Mouse (Mus musculus) limb, embryonic 10.5 days (tissue): ENCODE data around the gene Celf2. TPM values are rescaled to one million over a fixed set of nuclear protein-coding genes. Genes with fewer than 3 reads are reported as not detected.
A peak's percentile ranks its signal among the peaks of the same experiment; 100 is the strongest.

ENCODE experiments used
- DNase-seq: peaks from one replicate; pipeline ENCODE4 v3.0.0-alpha.2; 2017; ENCODE audit warnings: low spot score
- H3K27ac ChIP-seq: fragments of 300-500 bp; sonication (generic); 2 replicates; pipeline ENCODE4 v1.5.1; 2016; ENCODE audit warnings: mild to moderate bottlenecking
- H3K27me3 ChIP-seq: fragments of 300-500 bp; sonication (generic); 2 replicates; pipeline ENCODE4 v1.6.1; 2016; ENCODE audit warnings: low read depth, mild to moderate bottlenecking; ENCODE audit not compliant: poor library complexity, severe bottlenecking
- H3K36me3 ChIP-seq: fragments of 300-500 bp; sonication (generic); 2 replicates; pipeline ENCODE4 v1.6.1; 2016; ENCODE audit warnings: mild to moderate bottlenecking, moderate library complexity
- H3K4me1 ChIP-seq: fragments of 300-500 bp; sonication (generic); 2 replicates; pipeline ENCODE4 v1.6.1; 2016
- H3K4me3 ChIP-seq: fragments of 300-500 bp; sonication (generic); 2 replicates; pipeline ENCODE4 v1.5.1; 2016; ENCODE audit warnings: mild to moderate bottlenecking, moderate library complexity
- H3K9me3 ChIP-seq: fragments of 300-500 bp; sonication (generic); replicated peaks from 2 replicates; pipeline ENCODE4 v1.6.1; 2016; ENCODE audit warnings: mild to moderate bottlenecking
- WGBS: fragments of 180-500 bp; shearing (Covaris S2); methylation state at CpG from one replicate; pipeline ENCODE4 v1.1.7; 2016; 5-methylcytosine and 5-hydroxymethylcytosine counted together
- polyA plus RNA-seq: library from polyadenylated mRNA; unstranded; fragments of >200 nt; fragmentation: Nextera tagmentation; extraction: Ambion mirVana; gene quantifications from 2 replicates; pipeline ENCODE4 v1.2.1, GENCODE M21; 2016

Celf2 gene
- polyA plus RNA-seq, 1 experiment from 2014 or later = 16.2 TPM

DNA sequence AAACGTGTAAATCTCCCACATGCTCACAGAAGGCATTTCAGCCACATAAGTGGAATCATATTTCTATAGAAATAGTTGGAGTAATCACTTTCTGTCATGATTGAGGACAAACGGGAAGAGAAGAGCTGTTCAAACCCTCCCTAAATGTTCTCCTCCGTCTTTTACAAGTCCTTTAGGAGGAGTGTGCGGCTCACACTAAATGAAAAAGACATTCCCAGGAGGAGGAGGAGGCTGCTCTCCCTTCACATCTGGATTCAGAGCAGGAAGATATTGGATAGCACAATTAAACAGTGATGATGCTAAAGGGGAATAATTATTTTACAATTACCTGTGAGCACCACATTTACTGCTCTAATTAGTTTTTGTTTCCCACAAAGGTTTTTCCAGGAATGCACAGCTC lies 642.1 kb downstream of the Celf2 start:
- H3K4me1 ChIP-seq = peaks cover 12% of the 10 kb centered on the region

DNA sequence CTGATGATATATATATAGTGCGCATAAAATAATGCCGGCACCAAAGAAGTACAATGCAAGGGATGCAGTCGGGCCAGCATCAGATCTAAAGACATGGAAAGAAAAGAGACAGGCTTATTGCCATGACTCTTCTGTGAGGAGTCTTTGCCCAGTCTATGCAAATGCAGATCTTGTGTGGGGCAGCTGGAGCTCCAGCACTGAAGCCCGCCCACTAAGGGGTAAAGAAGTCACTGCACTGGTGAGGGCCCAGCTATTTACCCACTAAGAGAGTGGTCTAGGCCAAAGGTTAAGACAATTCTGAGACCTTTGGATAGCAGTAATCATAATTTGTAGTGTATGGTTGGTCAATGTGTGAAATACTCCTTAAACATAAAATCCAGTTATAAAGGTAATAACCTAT lies 643.6 kb downstream of the Celf2 start:
- Histone ChIP-seq H3K27me3 (peaks cover 13% of the 10 kb centered on the region), H3K27ac (no peak overlapping the region), H3K4me1 (peaks cover 7% of the 10 kb centered on the region), H3K4me3 (no peak overlapping the region), H3K9me3 (no peaks in the 10 kb centered on the region), H3K36me3 (no peaks in the 10 kb centered on the region)
- DNase-seq = no peak
- WGBS = 86% methylated on average over 4 of the region's 4 CpGs

More for the DNA sequence above, 642.1 kb downstream of the Celf2 start:
- DNase-seq = no peak
- WGBS = 36% methylated on average over 4 of the region's 4 CpGs
- H3K4me3 ChIP-seq = no peak overlapping the region
- no peak overlapping the region for H3K27ac ChIP-seq
- no peaks in the 10 kb centered on the region for H3K36me3 ChIP-seq
- H3K9me3 ChIP-seq = no peaks in the 10 kb centered on the region
- peaks cover 20% of the 10 kb centered on the region for H3K27me3 ChIP-seq

DNA sequence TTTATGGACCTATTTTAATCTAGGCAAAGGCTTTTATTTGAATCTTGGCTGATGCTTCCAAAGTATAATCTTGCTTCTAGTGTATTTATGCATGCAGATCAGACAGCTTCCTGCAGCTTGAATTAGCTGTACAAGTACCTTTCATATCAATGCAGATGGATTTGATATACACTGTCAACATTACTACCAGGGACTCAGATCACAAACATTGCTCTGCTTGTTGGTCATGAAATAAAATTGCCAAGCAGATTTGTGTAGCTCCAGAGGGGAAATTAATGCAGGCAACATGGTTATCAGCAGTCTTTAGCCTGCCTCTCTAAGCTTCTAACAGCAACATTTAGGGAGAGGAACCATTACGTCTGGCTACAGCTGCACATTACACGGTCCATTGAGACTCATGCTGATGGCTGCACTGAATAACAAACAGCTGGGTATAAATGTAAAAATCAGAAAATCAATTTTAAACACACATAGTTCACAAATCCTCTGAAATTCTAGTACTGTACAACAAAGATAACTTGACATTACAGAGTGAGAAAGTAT lies 659.2 kb downstream of the Celf2 start:
- no peaks in the 10 kb centered on the region for H3K4me1 ChIP-seq
- H3K27me3 ChIP-seq = no peaks in the 10 kb centered on the region
- no peaks in the 10 kb centered on the region for H3K9me3 ChIP-seq
- no peaks in the 10 kb centered on the region for H3K36me3 ChIP-seq
- no peak overlapping the region for H3K4me3 ChIP-seq
- no peak overlapping the region for H3K27ac ChIP-seq
- 78% methylated on average over 2 of the region's 2 CpGs for WGBS
- DNase-seq = no peak

DNA sequence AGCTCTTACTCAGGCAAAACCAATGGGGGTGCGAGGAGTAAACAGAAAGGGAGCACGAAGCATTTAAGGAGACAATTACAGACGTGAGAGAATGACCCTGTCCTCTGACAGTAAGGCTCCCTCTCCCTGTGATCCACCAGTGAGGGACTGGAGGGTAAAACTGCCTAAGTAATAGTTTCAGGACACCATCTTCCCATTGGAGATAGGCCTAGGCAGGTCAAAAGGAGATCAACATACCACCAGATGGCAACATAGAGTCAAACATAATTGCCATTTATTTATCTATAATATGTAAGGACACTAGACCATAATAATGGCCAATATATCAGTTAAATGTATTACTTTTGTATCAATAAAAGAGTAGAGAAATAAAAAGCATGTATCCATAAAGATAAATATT lies 660.0 kb downstream of the Celf2 start:
- 61% methylated on average over 3 of the region's 3 CpGs for WGBS
- no peak for DNase-seq
- Histone ChIP-seq H3K36me3 (no peaks in the 10 kb centered on the region), H3K27ac (no peak overlapping the region), H3K4me1 (no peaks in the 10 kb centered on the region), H3K27me3 (no peaks in the 10 kb centered on the region), H3K9me3 (no peaks in the 10 kb centered on the region), H3K4me3 (no peak overlapping the region)

DNA sequence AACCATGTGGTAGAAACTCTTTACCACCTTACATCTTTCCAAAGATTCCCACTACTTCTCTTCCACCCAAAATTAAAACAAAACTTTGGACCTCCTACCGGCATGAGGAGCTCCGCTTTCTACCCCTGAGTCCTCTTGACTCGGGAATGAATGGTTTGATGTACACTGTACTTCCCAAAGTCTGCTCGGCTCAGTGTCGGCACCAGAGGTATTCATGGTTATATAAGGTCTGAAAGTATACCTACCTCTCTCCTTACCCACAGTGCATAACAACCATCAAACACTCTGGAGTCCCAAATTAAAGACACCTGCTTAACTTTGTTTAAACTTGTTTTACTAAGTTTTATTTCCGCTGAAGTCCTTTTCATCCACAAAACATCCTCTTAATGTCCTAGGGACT lies 679.3 kb downstream of the Celf2 start:
- 80% methylated on average over 6 of the region's 6 CpGs for whole genome bisulfite sequencing
- Histone ChIP-seq H3K4me1 (peaks cover 44% of the 10 kb centered on the region), H3K27me3 (no peaks in the 10 kb centered on the region), H3K9me3 (no peaks in the 10 kb centered on the region), H3K27ac (no peak overlapping the region), H3K4me3 (no peak overlapping the region), H3K36me3 (no peaks in the 10 kb centered on the region)
- DNase-seq = no peak

DNA sequence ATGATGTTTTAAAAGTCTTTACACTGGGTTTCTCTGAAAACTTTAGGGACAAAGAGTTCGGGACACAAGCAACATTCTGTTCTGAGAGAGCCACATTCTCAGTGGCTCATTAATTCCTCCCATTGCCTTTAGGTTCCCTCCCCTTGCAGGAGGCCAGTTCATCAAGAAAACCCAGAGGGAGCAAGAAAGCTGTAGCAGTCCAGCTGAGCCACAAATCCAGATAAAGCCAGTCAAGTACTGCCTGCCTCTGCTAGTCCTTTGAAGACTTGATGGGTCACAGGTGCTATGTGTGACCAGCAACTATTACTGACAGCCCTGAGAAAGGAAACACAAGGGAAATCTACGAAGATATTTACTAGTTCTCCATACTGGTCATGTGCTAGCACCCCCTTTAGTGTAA lies 681.8 kb downstream of the Celf2 start:
- Histone ChIP-seq H3K4me1 (peaks cover 44% of the 10 kb centered on the region), H3K36me3 (no peaks in the 10 kb centered on the region), H3K27me3 (no peaks in the 10 kb centered on the region), H3K4me3 (no peak overlapping the region), H3K27ac (no peak overlapping the region), H3K9me3 (no peaks in the 10 kb centered on the region)
- DNase-seq = peak; percentile 35
- 37% methylated on average over 2 of the region's 2 CpGs for WGBS

DNA sequence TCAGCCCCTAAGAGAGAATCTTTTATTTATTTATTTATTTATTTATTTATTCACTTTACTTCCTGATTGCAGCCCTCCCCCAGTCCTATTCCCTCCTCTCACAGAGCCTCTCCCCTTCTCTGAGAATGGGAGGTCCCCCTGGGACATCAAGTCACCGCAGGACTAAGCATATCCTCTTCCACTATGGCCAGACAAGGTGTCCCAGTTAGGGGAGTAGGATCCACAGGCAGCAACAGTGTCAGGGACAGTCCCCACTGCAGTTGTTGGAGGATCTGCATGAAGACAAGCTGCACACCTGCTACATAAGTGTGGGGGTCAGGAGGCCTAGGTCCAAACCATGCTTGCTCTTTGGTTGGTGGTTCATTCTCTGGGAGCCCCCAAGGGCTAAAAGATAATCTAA lies 686.3 kb downstream of the Celf2 start:
- Histone ChIP-seq H3K27me3 (no peaks in the 10 kb centered on the region), H3K36me3 (no peaks in the 10 kb centered on the region), H3K4me1 (peaks cover 14% of the 10 kb centered on the region), H3K4me3 (no peak overlapping the region), H3K27ac (no peak overlapping the region), H3K9me3 (no peaks in the 10 kb centered on the region)
- WGBS = 95% methylated on average over 1 of the region's 1 CpGs
- DNase-seq = no peak

DNA sequence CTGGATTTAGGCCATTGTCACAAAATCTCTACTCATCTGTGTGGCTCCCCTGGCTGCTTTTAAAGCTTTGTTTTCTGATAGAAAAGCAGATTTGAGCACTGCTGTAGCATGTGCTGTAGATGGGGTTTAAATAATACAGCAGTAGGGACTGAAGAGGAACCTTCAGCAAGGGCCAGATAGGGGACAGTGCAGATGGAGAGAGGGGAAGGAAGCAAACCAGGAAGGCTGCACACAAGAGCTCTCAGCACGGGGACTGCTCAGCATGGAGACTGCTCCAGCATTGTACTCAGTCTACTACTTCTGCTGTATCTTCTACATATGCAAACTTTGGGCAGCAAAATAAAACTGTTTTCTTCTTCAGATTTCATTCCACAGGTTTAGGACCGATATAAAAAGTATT lies 687.8 kb downstream of the Celf2 start:
- no peaks in the 10 kb centered on the region for H3K27me3 ChIP-seq
- H3K36me3 ChIP-seq = no peaks in the 10 kb centered on the region
- H3K9me3 ChIP-seq = no peaks in the 10 kb centered on the region
- WGBS = 83% methylated on average over 2 of the region's 2 CpGs
- no peak overlapping the region for H3K27ac ChIP-seq
- DNase-seq = no peak
- H3K4me1 ChIP-seq = no peaks in the 10 kb centered on the region; the same call in none of the 2 replicates
- no peak overlapping the region for H3K4me3 ChIP-seq

DNA sequence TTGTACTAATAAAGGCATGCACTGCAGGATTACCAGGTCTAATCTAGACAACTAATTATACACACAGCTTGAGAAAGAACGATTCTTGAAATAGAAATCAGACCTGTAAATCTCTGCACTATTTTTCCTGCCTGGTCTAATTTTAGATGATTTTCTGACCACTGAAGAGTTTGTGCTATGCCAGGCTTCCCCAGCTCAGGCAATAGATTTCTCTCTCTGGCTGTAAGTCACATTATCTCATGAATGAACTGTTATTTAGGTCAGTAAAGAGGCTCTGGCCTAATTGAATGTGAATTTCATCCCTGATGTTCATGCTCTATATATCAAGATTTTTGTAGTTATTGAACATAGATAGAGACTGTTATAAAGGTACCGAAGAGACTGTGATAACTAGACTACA lies 694.1 kb downstream of the Celf2 start:
- Histone ChIP-seq H3K36me3 (no peaks in the 10 kb centered on the region), H3K4me3 (no peak overlapping the region), H3K27ac (no peak overlapping the region), H3K4me1 (no peaks in the 10 kb centered on the region), H3K27me3 (no peaks in the 10 kb centered on the region), H3K9me3 (no peaks in the 10 kb centered on the region)
- 88% methylated on average over 2 of the region's 2 CpGs for WGBS
- no peak for DNase-seq

DNA sequence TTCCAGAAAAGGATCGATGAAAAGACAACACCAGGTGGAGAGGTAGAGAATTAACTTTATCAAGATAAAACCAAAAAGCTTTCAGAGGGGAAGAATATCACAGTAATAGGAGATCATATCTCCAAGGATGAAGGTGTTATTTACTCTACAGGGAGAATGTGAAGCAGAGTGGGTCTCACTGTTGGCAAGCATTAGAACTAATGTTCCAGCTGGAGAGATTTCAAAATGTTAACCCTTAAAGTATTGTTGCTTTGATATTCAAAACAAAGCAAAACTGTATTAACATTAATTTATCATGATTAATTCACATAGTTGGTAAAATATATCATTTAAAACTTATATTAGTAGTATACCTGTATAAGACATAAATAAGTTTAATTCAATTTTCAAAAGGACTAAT lies 700.6 kb downstream of the Celf2 start:
- H3K27ac ChIP-seq = no peak overlapping the region
- no peaks in the 10 kb centered on the region for H3K36me3 ChIP-seq
- no peaks in the 10 kb centered on the region for H3K9me3 ChIP-seq
- no peaks in the 10 kb centered on the region for H3K27me3 ChIP-seq
- no peaks in the 10 kb centered on the region for H3K4me1 ChIP-seq
- H3K4me3 ChIP-seq = no peak overlapping the region
- 96% methylated on average over 1 of the region's 1 CpGs for WGBS
- no peak for DNase-seq

DNA sequence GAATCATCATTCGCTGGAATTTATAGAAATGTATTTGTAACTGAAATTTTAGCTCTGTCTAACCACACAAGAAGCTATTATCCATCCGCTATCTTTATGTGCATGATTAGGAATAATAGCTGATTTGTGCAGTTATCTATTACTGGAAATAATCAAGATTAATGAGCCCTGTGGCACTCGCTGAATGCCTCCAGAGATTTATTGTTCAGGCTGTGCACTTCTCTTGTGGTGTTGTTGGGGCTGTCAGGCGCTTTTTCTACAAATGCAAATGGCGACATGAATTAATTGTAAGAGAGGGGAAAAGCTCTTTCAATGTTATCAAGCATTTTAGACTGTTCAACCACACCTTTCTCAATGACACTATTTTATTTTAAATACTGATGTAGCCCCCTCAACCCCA lies 712.6 kb downstream of the Celf2 start:
- Histone ChIP-seq H3K27me3 (no peaks in the 10 kb centered on the region), H3K9me3 (no peaks in the 10 kb centered on the region), H3K27ac (no peak overlapping the region), H3K4me3 (no peak overlapping the region), H3K4me1 (no peaks in the 10 kb centered on the region), H3K36me3 (no peaks in the 10 kb centered on the region)
- 81% methylated on average over 5 of the region's 5 CpGs for WGBS
- DNase-seq = no peak

DNA sequence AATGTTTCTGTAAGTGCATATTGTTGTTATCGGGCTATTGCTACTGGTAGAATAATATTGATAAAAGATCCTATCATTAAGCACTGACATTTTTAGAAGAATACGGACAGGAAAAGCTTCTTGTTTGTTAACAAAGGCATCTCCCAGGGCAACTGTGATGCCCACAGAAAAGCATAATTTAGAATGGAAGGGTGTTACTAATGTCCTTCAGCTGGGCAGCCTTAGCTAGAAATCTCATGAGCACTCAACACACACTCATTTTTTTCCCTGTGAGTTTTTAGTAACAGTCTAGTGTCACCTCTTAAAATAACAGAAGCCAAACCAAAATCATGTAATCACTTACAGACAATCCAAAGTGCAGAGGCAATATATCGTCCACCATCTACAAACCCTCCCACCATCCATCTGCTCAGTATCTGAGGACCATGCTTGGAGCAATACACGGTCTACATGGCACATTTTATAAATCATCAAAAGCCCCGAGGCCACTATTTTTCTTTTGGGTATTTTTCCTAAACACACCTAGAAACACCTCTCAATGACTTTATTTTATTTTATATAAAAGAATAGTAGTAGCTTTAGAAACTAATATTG lies 713.3 kb downstream of the Celf2 start:
- Histone ChIP-seq H3K4me1 (no peaks in the 10 kb centered on the region), H3K36me3 (no peaks in the 10 kb centered on the region), H3K9me3 (no peaks in the 10 kb centered on the region), H3K27me3 (no peaks in the 10 kb centered on the region), H3K27ac (no peak overlapping the region), H3K4me3 (no peak overlapping the region)
- 88% methylated on average over 5 of the region's 5 CpGs for WGBS
- DNase-seq = no peak

DNA sequence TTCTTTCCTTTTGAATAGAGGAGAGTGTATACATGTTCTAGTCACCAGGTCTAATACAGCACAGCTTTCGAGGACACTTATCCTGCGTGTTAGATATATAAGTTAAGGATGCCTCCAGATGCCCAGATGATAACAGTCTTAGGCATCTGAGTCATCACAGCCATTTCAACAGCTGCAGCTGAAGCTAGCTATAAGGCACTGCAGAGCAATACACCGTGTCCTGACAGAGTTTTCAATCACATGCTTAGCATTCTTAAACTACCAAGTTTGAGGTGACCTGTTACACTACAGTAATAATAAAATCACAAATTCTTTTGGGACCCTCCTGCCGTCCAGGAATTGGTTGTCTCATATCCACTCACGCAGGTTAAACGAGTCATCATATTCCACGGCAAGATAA lies 714.5 kb downstream of the Celf2 start:
- no peaks in the 10 kb centered on the region for H3K27me3 ChIP-seq
- no peaks in the 10 kb centered on the region for H3K9me3 ChIP-seq
- DNase-seq = no peak
- WGBS = 91% methylated on average over 7 of the region's 7 CpGs
- H3K4me3 ChIP-seq = no peak overlapping the region
- H3K4me1 ChIP-seq = no peaks in the 10 kb centered on the region
- H3K36me3 ChIP-seq = no peaks in the 10 kb centered on the region
- no peak overlapping the region for H3K27ac ChIP-seq

DNA sequence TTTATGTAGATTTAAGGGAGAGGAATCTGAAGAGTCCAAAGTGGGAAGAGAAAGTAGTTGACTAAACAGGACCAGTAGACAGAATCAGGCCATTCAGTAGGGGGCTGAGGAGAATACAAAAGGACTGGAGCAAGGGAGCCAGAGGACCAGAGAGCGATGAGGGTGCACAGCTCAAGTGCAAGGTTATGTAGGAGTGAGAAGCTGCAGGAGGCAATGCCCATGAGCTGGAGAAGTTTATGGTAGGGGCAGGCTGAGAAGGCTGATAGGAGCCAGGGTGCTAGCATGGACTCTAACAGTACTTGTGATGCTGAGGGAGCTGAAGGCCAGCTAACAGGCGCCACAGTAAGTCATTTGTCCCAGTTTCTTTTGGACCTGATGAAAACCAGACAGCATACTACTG lies 718.5 kb downstream of the Celf2 start:
- no peak for DNase-seq
- WGBS = 92% methylated on average over 2 of the region's 2 CpGs
- no peak overlapping the region for H3K4me3 ChIP-seq
- H3K4me1 ChIP-seq = no peaks in the 10 kb centered on the region
- no peaks in the 10 kb centered on the region for H3K9me3 ChIP-seq
- no peaks in the 10 kb centered on the region for H3K36me3 ChIP-seq
- H3K27ac ChIP-seq = no peak overlapping the region
- no peaks in the 10 kb centered on the region for H3K27me3 ChIP-seq
